Mouse (Mus musculus): ENCODE data around the gene Rcan1. TPM values are rescaled to one million over a fixed set of nuclear protein-coding genes. Genes with fewer than 3 reads are reported as not detected.

The Rcan1 gene
- polyA plus RNA-seq, 1 experiment from 2014 or later = 28.0 TPM

- DNase-seq (ENCODE audit: low spot score) = no peak
- Histone ChIP-seq H3K4me3 (no peak overlapping the region), H3K27ac (no peak overlapping the region), H3K27me3 (ENCODE audit: low read depth, poor library complexity, severe bottlenecking) (no peaks in the 10 kb centered on the region), H3K36me3 (no peaks in the 10 kb centered on the region), H3K4me1 (peaks cover 5% of the 10 kb centered on the region), H3K9me3 (replicated peaks) (no peaks in the 10 kb centered on the region)
- WGBS = 80% methylated on average over 13 of the region's 13 CpGs
These were observed 124.3 kb downstream of the Rcan1 start for GRCm38 (mm10) chr16:92346297-92346916.

DNA sequence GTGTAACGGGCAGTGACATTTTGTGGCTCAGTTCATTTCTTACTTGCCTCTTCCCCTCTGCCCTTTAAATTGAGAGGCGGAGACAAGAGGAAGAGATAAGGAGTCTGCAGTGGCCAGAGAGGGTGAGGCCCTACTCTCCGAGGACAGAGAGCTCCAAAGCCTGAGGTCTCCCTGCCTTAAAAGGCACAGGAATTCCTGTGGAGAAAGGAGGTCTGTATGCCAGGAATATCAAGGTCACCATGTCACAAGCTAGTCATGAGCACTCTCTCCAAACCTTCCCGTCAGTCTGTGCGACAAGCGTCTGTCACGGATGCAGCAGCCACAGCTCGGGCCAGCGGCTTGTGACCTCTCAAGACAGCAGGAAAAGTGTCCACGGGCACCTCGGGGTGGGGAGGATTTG is 125.5 kb downstream of the Rcan1 start:
- Histone ChIP-seq H3K9me3 (replicated peaks) (no peaks in the 10 kb centered on the region), H3K4me1 (peaks cover 17% of the 10 kb centered on the region)
- no peak for DNase-seq (ENCODE audit: low spot score)

More for the DNA sequence above, 125.5 kb downstream of the Rcan1 start:
- H3K4me3 ChIP-seq = no peak overlapping the region
- no peaks in the 10 kb centered on the region for H3K36me3 ChIP-seq
- H3K27ac ChIP-seq = 0 out of 2 replicates have a peak overlapping the region, but pooled peaks have one; percentile 36
- 71% methylated on average over 11 of the region's 11 CpGs for WGBS
- no peaks in the 10 kb centered on the region for H3K27me3 ChIP-seq (ENCODE audit: low read depth, poor library complexity, severe bottlenecking)

Other genes starting within 250 kb of the Rcan1 start
- gene Kcne2, start 178.5 kb downstream of the Rcan1 start, polyA plus RNA-seq (2016; fragmentation: Nextera tagmentation; extraction: Ambion mirVana) = 0.18 TPM in 1 of 2 replicates, not detected in the other
- 112 and 114 TPM in 2 replicates for gene Smim11, start 169.6 kb downstream of the Rcan1 start, polyA plus RNA-seq (2016; fragmentation: Nextera tagmentation; extraction: Ambion mirVana)
- 0.13 TPM in 1 of 2 replicates, not detected in the other for gene Fam243, start 149.4 kb downstream of the Rcan1 start, polyA plus RNA-seq (2016; fragmentation: Nextera tagmentation; extraction: Ambion mirVana)
- 0.05 and 0.40 TPM in 2 replicates for gene Kcne1, start 111.4 kb downstream of the Rcan1 start, polyA plus RNA-seq (2016; fragmentation: Nextera tagmentation; extraction: Ambion mirVana)
- gene Clic6, start 14.9 kb upstream of the Rcan1 start, polyA plus RNA-seq (2016; fragmentation: Nextera tagmentation; extraction: Ambion mirVana) = 0.64 and 0.84 TPM in 2 replicates

Measured in limb, embryonic 10.5 days (tissue).